Mouse (Mus musculus): Measurements from ENCODE around the gene Chst3.
"Not testable (repeated sequence)": the region's sequence is repeated elsewhere in the genome, so short reads cannot be mapped to it uniquely, and the experiment has no call there.

DNA sequence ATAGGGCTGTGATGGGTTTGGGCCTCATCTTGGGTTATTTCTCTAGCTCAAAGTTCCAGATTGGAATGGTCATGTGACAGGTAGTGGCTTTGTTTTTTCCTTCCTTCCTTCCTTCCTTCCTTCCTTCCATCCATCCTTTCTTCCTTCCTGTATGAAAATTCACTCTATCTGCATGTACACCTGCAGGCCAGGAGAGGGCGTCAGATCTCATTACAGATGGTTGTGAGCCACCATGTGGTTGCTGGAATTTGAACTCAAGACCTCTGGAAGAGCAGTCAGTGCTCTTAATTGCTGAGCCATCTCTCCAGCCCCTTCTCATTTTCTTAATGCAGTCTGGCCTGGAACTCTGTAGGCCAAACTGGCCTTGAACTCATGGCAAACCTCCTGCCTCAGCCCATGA, 83.0 kb downstream of the Chst3 start:
- TF ChIP-seq CTCF (IDR thresholded peaks at IDR 0.05; ENCODE audit: control insufficient read depth, insufficient read depth, insufficient read length); MAX (IDR thresholded peaks at IDR 0.05); USF1 (IDR thresholded peaks at IDR 0.05; ENCODE audit: low read depth): not testable (repeated sequence)

All from C2C12 (cell line).